Mouse (Mus musculus): Measurements from ENCODE around the gene Icam1. TPM values are rescaled to one million over a fixed set of nuclear protein-coding genes. Genes with fewer than 3 reads are reported as not detected.

The Icam1 gene
- polyA plus RNA-seq, 1 experiment from 2014 or later = 8.1 TPM

DNA sequence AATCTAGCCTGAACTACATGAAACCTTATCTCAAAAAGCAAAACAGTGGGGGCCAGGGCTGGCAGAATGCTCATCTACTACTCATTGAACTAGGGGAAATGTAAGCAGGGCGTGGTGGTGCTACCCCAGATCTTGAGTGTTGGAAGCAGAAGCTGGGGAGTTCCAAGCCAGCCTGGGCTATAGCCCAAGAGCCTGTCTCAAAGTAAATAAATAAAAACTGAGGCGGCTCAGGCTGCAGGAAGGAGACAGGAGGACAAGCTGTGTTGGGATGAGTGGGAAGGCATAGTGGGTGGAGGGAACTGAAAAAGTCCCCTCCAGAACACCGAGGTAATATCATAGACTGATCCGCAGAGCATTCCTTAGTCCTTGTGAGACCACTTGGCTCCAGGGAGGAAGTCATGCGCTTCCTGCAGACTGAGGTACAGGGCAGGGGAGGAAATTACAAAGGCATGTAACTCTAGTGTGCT is 3.9 kb upstream of the Icam1 start:
- no peak overlapping the region for H3K4me3 ChIP-seq (ENCODE audit: low read depth, low read length)
- H3K27me3 ChIP-seq (ENCODE audit: control insufficient read depth, insufficient read depth, low read length) = peaks cover 27% of the 10 kb centered on the region
- H3K27ac ChIP-seq (ENCODE audit: low read depth, low read length) = peak overlapping the region; percentile 37; the same call in 1 of the 2 replicates
- no peaks in the 10 kb centered on the region for H3K9me3 ChIP-seq (replicated peaks; ENCODE audit: control insufficient read depth, low read length)
- H3K36me3 ChIP-seq (ENCODE audit: control insufficient read depth, insufficient read depth, low read length) = peaks cover 15% of the 10 kb centered on the region
- H3K9ac ChIP-seq (ENCODE audit: low read depth, low read length) = no peak overlapping the region
- 0 out of 2 replicates have a peak, but pooled peaks have one; percentile 6 for ATAC-seq (replicated peaks; ENCODE audit: insufficient number of reproducible peaks, low FRiP score, low TSS enrichment)
- no peak overlapping the region for H3K4me2 ChIP-seq
- H3K4me1 ChIP-seq (ENCODE audit: control insufficient read depth, insufficient read depth, low read length) = peaks cover 11% of the 10 kb centered on the region
- 54% methylated on average over 5 of the region's 5 CpGs for WGBS (ENCODE audit: insufficient replicate concordance)

GRCm38 (mm10) chr9:21012368-21012767 is 3.4 kb upstream of the Icam1 start:
- ATAC-seq (replicated peaks; ENCODE audit: insufficient number of reproducible peaks, low FRiP score, low TSS enrichment) = no peak
- WGBS (ENCODE audit: insufficient replicate concordance) = 44% methylated on average over 1 of the region's 1 CpGs
- peak overlapping the region; percentile 37; the same call in 1 of the 2 replicates for H3K27ac ChIP-seq (ENCODE audit: low read depth, low read length)

DNA sequence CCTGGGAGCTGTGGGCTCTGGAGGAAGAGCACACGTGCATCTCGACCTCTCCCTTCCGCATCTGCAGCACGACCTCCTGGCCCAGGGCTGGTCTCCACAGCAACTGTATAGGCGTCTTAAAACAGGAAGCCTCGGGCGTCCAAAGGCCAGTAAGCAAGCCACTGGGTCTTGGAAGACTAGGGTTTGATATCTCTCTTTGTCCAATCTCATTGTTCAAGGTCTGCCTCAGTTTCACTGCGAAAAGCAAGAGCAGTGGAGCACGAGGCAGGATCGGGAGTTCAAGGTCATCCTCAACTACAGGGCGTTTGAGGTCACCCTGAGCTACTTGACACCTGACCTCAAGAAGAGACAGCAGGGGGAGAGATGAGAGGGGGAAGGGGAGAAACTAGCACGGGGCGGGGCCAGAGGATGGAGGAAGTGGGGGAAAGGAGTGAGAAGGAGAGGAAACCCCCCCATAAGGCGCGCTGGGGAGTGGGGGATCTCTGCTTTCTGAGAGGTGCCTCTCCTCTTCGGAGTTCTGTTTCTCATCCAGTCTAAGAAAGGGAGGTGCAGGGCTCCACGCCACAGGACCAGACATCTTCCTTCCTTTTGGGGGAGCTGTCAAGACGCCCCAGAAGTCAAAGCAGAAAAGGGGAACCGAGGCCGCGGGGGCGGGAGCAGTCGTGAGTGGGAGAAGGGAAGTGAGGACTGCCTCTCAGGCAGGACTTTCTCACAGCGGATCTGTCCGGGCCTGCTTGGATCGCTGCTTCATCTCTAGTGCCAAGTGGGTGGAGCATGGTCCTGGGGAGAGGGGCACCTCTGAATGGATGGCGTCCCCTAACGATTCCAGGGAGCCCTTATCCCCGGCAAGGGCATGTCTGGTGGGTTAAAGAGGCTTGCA is 854 bp upstream of the Icam1 start:
- H3K4me1 ChIP-seq (ENCODE audit: control insufficient read depth, insufficient read depth, low read length) = peaks cover 11% of the 10 kb centered on the region
- H3K4me2 ChIP-seq = peak overlapping the region; percentile 77
- 3% methylated on average over 29 of the region's 29 CpGs for WGBS (ENCODE audit: insufficient replicate concordance)
- peak overlapping the region; percentile 15; the same call in 1 of the 2 replicates for H3K27ac ChIP-seq (ENCODE audit: low read depth, low read length)
- no peaks in the 10 kb centered on the region for H3K36me3 ChIP-seq (ENCODE audit: control insufficient read depth, insufficient read depth, low read length)
- H3K4me3 ChIP-seq (ENCODE audit: low read depth, low read length) = peak overlapping the region; percentile 41
- H3K27me3 ChIP-seq (ENCODE audit: control insufficient read depth, insufficient read depth, low read length) = peaks cover 43% of the 10 kb centered on the region
- ATAC-seq (replicated peaks; ENCODE audit: insufficient number of reproducible peaks, low FRiP score, low TSS enrichment) = peak; percentile 22; the same call in 1 of the 2 replicates
- H3K9ac ChIP-seq (ENCODE audit: low read depth, low read length) = peak overlapping the region; percentile 17; the same call in 1 of the 2 replicates
- H3K9me3 ChIP-seq (replicated peaks; ENCODE audit: control insufficient read depth, low read length) = no peaks in the 10 kb centered on the region

More at GRCm38 (mm10) chr9:21012368-21012767, 3.4 kb upstream of the Icam1 start:
- Histone ChIP-seq H3K4me3 (ENCODE audit: low read depth, low read length) (no peak overlapping the region), H3K9ac (ENCODE audit: low read depth, low read length) (no peak overlapping the region), H3K4me2 (no peak overlapping the region), H3K4me1 (ENCODE audit: control insufficient read depth, insufficient read depth, low read length) (peaks cover 11% of the 10 kb centered on the region), H3K27me3 (ENCODE audit: control insufficient read depth, insufficient read depth, low read length) (peaks cover 32% of the 10 kb centered on the region), H3K9me3 (replicated peaks; ENCODE audit: control insufficient read depth, low read length) (no peaks in the 10 kb centered on the region), H3K36me3 (ENCODE audit: control insufficient read depth, insufficient read depth, low read length) (peaks cover 14% of the 10 kb centered on the region)

GRCm38 (mm10) chr9:21016331-21017176 is 769 bp downstream of the Icam1 start:
- Histone ChIP-seq H3K9me3 (replicated peaks; ENCODE audit: control insufficient read depth, low read length) (no peaks in the 10 kb centered on the region), H3K27ac (ENCODE audit: low read depth, low read length) (no peak overlapping the region), H3K4me2 (peak overlapping the region; percentile 77), H3K4me1 (ENCODE audit: control insufficient read depth, insufficient read depth, low read length) (peaks cover 11% of the 10 kb centered on the region), H3K27me3 (ENCODE audit: control insufficient read depth, insufficient read depth, low read length) (peaks cover 43% of the 10 kb centered on the region), H3K36me3 (ENCODE audit: control insufficient read depth, insufficient read depth, low read length) (no peaks in the 10 kb centered on the region), H3K4me3 (ENCODE audit: low read depth, low read length) (peak overlapping the region; percentile 41), H3K9ac (ENCODE audit: low read depth, low read length) (no peak overlapping the region; the same call in 1 of the 2 replicates)
- WGBS (ENCODE audit: insufficient replicate concordance) = 5% methylated on average over 17 of the region's 17 CpGs
- ATAC-seq (replicated peaks; ENCODE audit: insufficient number of reproducible peaks, low FRiP score, low TSS enrichment) = no peak

DNA sequence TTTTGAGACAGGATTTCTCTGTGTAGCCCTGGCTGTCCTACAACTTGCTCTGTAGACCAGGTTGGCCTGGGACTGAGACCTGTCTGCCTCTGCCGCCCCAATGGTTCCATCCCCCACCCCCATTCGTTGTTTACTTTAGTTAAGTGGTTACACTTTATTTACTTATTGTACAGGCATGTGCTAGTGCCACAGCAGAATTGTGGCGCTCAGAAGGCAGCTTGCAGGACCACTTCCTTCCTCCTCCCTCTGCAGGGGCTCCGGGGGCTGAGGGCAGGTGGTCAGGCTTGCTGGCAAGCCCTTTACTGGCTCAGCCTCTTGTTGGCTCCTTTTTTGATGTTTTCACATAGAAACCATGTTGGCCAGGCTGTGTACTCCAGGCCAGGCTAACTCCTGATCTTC is 1.4 kb downstream of the Icam1 start:
- peaks cover 43% of the 10 kb centered on the region for H3K27me3 ChIP-seq (ENCODE audit: control insufficient read depth, insufficient read depth, low read length)
- no peak overlapping the region for H3K27ac ChIP-seq (ENCODE audit: low read depth, low read length)
- H3K4me2 ChIP-seq = peak overlapping the region; percentile 77
- no peak overlapping the region for H3K9ac ChIP-seq (ENCODE audit: low read depth, low read length)
- no peaks in the 10 kb centered on the region for H3K9me3 ChIP-seq (replicated peaks; ENCODE audit: control insufficient read depth, low read length)
- WGBS (ENCODE audit: insufficient replicate concordance) = 27% methylated on average over 4 of the region's 4 CpGs
- peaks cover 11% of the 10 kb centered on the region for H3K4me1 ChIP-seq (ENCODE audit: control insufficient read depth, insufficient read depth, low read length)
- no peak for ATAC-seq (replicated peaks; ENCODE audit: insufficient number of reproducible peaks, low FRiP score, low TSS enrichment)
- H3K4me3 ChIP-seq (ENCODE audit: low read depth, low read length) = peak overlapping the region; percentile 8; the same call in 1 of the 2 replicates
- no peaks in the 10 kb centered on the region for H3K36me3 ChIP-seq (ENCODE audit: control insufficient read depth, insufficient read depth, low read length)

GRCm38 (mm10) chr9:21018600-21018999 is 2.8 kb downstream of the Icam1 start:
- Histone ChIP-seq H3K27me3 (ENCODE audit: control insufficient read depth, insufficient read depth, low read length) (peaks cover 43% of the 10 kb centered on the region), H3K9ac (ENCODE audit: low read depth, low read length) (no peak overlapping the region), H3K4me2 (no peak overlapping the region), H3K4me1 (ENCODE audit: control insufficient read depth, insufficient read depth, low read length) (peaks cover 11% of the 10 kb centered on the region), H3K9me3 (replicated peaks; ENCODE audit: control insufficient read depth, low read length) (no peaks in the 10 kb centered on the region), H3K27ac (ENCODE audit: low read depth, low read length) (no peak overlapping the region), H3K36me3 (ENCODE audit: control insufficient read depth, insufficient read depth, low read length) (no peaks in the 10 kb centered on the region), H3K4me3 (ENCODE audit: low read depth, low read length) (no peak overlapping the region)
- no peak for ATAC-seq (replicated peaks; ENCODE audit: insufficient number of reproducible peaks, low FRiP score, low TSS enrichment)
- WGBS (ENCODE audit: insufficient replicate concordance) = 64% methylated on average over 2 of the region's 2 CpGs

- Histone ChIP-seq H3K9me3 (replicated peaks; ENCODE audit: control insufficient read depth, low read length) (no peaks in the 10 kb centered on the region), H3K4me3 (ENCODE audit: low read depth, low read length) (no peak overlapping the region), H3K36me3 (ENCODE audit: control insufficient read depth, insufficient read depth, low read length) (no peaks in the 10 kb centered on the region), H3K4me2 (no peak overlapping the region), H3K27ac (ENCODE audit: low read depth, low read length) (no peak overlapping the region), H3K27me3 (ENCODE audit: control insufficient read depth, insufficient read depth, low read length) (peaks cover 29% of the 10 kb centered on the region), H3K9ac (ENCODE audit: low read depth, low read length) (no peak overlapping the region), H3K4me1 (ENCODE audit: control insufficient read depth, insufficient read depth, low read length) (peaks cover 3% of the 10 kb centered on the region; the same call in 1 of the 2 replicates)
- WGBS (ENCODE audit: insufficient replicate concordance) = 73% methylated on average over 3 of the region's 3 CpGs
- ATAC-seq (replicated peaks; ENCODE audit: insufficient number of reproducible peaks, low FRiP score, low TSS enrichment) = no peak
Measured at GRCm38 (mm10) chr9:21021363-21021762, 5.6 kb downstream of the Icam1 start.

DNA sequence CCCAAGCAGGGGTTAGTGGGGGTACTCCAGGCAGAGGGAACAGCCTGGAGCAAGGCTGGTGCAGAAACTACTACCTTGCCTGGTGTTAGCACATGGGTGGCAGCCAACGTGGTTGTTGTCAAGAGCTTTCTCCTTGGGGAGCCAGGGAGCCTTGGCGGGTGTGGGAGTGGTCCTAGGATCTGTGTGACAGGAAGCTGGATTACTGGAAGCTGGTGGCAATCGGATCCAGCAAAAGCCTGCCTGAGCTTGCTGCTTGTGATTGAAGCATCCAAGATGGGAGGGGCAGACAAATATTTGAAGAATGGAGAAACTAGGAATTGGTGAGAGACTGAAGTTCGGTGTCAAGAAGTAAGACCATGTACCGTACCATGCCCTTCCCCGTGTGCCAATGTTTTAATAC is 6.5 kb downstream of the Icam1 start:
- no peak for ATAC-seq (replicated peaks; ENCODE audit: insufficient number of reproducible peaks, low FRiP score, low TSS enrichment)
- Histone ChIP-seq H3K9me3 (replicated peaks; ENCODE audit: control insufficient read depth, low read length) (no peaks in the 10 kb centered on the region), H3K4me1 (ENCODE audit: control insufficient read depth, insufficient read depth, low read length) (no peaks in the 10 kb centered on the region; the same call in 1 of the 2 replicates), H3K36me3 (ENCODE audit: control insufficient read depth, insufficient read depth, low read length) (no peaks in the 10 kb centered on the region), H3K4me2 (no peak overlapping the region), H3K27ac (ENCODE audit: low read depth, low read length) (no peak overlapping the region), H3K27me3 (ENCODE audit: control insufficient read depth, insufficient read depth, low read length) (peaks cover 28% of the 10 kb centered on the region), H3K4me3 (ENCODE audit: low read depth, low read length) (no peak overlapping the region), H3K9ac (ENCODE audit: low read depth, low read length) (no peak overlapping the region)
- 61% methylated on average over 6 of the region's 6 CpGs for WGBS (ENCODE audit: insufficient replicate concordance)

Data from heart, embryonic 11.5 days (tissue).